Mouse (Mus musculus) B cell, adult (primary cell): ENCODE data around the gene Plekha8. TPM values are rescaled to one million over a fixed set of nuclear protein-coding genes. Genes with fewer than 3 reads are reported as not detected.

Experiments used
- total RNA-seq: library from RNA; stranded (reverse); gene quantifications from 4 replicates; pipeline ENCODE4 v1.2.4, GENCODE M21; 2023; ENCODE audit not compliant: inconsistent age

Plekha8 gene
- total RNA-seq: 9.5 to 11.2 TPM (median 9.7 TPM) in 4 replicates

DNA sequence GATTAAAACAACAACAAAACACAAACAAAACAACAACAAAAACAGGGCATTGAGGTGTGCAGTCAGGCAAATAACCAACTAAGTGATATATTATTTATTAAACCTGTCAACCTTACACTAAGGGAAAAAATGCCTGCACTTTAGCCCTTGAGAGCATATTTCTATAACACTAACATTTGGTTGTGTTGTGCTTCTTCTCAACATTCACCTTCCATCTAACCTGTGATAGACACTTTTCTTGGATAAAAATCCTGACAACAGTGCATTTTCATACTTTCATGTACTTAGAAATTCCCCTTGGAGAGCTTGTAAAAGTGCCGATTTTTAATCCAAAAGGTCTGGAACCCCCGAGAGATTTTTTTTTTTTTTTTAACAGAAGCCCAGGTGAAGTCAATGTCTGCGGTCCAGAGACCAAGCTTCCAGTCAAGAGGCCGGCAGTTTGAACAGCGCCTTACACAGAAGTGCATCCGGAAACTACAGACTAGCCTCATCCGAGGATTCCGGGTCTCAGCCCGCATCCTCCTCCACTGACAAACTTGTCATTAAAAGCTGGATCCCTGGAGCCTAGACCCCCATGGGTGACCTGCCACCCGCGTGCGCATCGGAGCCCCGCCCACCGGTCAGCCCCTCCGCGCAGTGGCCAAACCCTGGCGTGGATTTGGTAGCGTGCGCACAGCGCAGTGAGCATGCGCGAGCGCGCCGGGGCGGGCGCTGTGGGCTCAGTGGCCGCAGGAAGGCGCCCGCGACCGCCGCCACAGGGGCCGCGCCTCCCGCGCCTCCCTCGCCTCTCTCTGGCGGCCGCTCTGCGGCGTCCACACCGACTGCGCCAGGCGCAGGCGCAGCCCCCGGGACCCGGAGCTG, at the start of gene Plekha8:
Gene Plekha8, plus strand, starts transcription at position 643 of the 861 bp plus-strand sequence.

GRCm38 (mm10) chr6:54565665-54566545, 29.0 kb upstream of the Plekha8 start, which contains the start of gene Scrn1:
Scrn1 (minus strand) TSS chr6:54566489.

GRCm38 (mm10) chr6:54597208-54597607, 2.3 kb downstream of the Plekha8 start, which contains the start of gene Fkbp14:
Fkbp14 (minus strand) TSS chr6:54597308.

GRCm38 (mm10) chr6:54680891-54681745, 86.2 kb downstream of the Plekha8 start, which contains the start of gene Mturn:
Mturn (plus strand) TSS chr6:54681624.

Other genes starting within 250 kb of the Plekha8 start
- not detected in 4 replicates for gene Wipf3, start 165.5 kb upstream of the Plekha8 start, total RNA-seq
- not detected in 4 replicates for gene Scrn1, start 28.6 kb upstream of the Plekha8 start, total RNA-seq
- 0.48 to 2.9 TPM (median 0.89 TPM) in 4 replicates for gene Fkbp14, start 2.2 kb downstream of the Plekha8 start, total RNA-seq
- gene Mturn, start 86.5 kb downstream of the Plekha8 start, total RNA-seq: 10.3 to 17.5 TPM (median 15.0 TPM) in 4 replicates
- 38.4 to 50.1 TPM (median 44.0 TPM) in 4 replicates for gene Znrf2, start 221.8 kb downstream of the Plekha8 start, total RNA-seq